Mouse (Mus musculus): ENCODE measurements around the gene Gm5592.

- TF ChIP-seq GATA1 (IDR thresholded peaks at IDR 0.05; ENCODE audit: low read length) (no peak), TAL1 (IDR thresholded peaks at IDR 0.05; ENCODE audit: low read length) (no peak)
Observed at GRCm38 (mm10) chr7:41193671-41194070, 40.0 kb downstream of the Gm5592 start.
